Mouse (Mus musculus) forebrain, embryonic 11.5 days (tissue): ENCODE results near the gene D5Ertd579e. TPM values are rescaled to one million over a fixed set of nuclear protein-coding genes. Genes with fewer than 3 reads are reported as not detected.

Experiments used
- ATAC-seq: fragments of 200-750 bp; cut with Nextera tagmentation; replicated peaks from 2 replicates; pipeline ENCODE4 v1.8.0; 2017; ENCODE audit warnings: moderate TSS enrichment; ENCODE audit not compliant: low FRiP score
- DNase-seq: peaks from one replicate; pipeline ENCODE4 v3.0.0-alpha.2; 2017; ENCODE audit warnings: low spot score
- H3K27ac ChIP-seq: fragments of 300-500 bp; sonication (generic); 2 replicates; pipeline ENCODE4 v1.5.1; 2014; ENCODE audit warnings: low read depth, low read length
- H3K27me3 ChIP-seq: fragments of 300-500 bp; sonication (generic); 2 replicates; pipeline ENCODE4 v1.6.1; 2014; ENCODE audit warnings: mild to moderate bottlenecking, low read length, mixed read lengths; ENCODE audit not compliant: control insufficient read depth, insufficient read depth
- H3K36me3 ChIP-seq: fragments of 300-500 bp; sonication (generic); 2 replicates; pipeline ENCODE4 v1.6.1; 2014; ENCODE audit warnings: mild to moderate bottlenecking, low read length, moderate library complexity, mixed read lengths; ENCODE audit not compliant: control insufficient read depth, insufficient read depth
- H3K4me1 ChIP-seq: fragments of 300-500 bp; sonication (generic); replicated peaks from 2 replicates; pipeline ENCODE4 v1.6.1; 2014; ENCODE audit warnings: low read length, mixed read lengths; ENCODE audit not compliant: control insufficient read depth, insufficient read depth
- H3K4me2 ChIP-seq: fragments of 300-500 bp; sonication (generic); 2 replicates; pipeline ENCODE4 v1.6.1; 2014; ENCODE audit warnings: low read depth, mild to moderate bottlenecking, low read length, moderate library complexity, mixed read lengths; ENCODE audit not compliant: severe bottlenecking
- H3K4me3 ChIP-seq: fragments of 300-500 bp; sonication (generic); 2 replicates; pipeline ENCODE4 v1.5.1; 2014; ENCODE audit warnings: low read depth, low read length
- H3K9ac ChIP-seq: fragments of 300-500 bp; sonication (generic); 2 replicates; pipeline ENCODE4 v1.6.1; 2014; ENCODE audit warnings: low read length
- H3K9me3 ChIP-seq: fragments of 300-500 bp; sonication (generic); 2 replicates; pipeline ENCODE4 v1.6.1; 2016; ENCODE audit warnings: low read length, mixed read lengths; ENCODE audit not compliant: control insufficient read depth
- WGBS: fragments of 180-500 bp; shearing (Covaris S2); extraction: QIAGEN DNeasy Blood & Tissue Kit; methylation state at CpG from one replicate; pipeline ENCODE4 v1.1.7; 2014; 5-methylcytosine and 5-hydroxymethylcytosine counted together
- polyA plus RNA-seq: library from polyadenylated mRNA; unstranded; fragments of >200 nt; fragmentation: Nextera tagmentation; extraction: Ambion mirVana; gene quantifications from 2 replicates; pipeline ENCODE4 v1.2.1, GENCODE M21; 2014

The D5Ertd579e gene
- polyA plus RNA-seq, 1 experiment from 2014 or later, result 41.9 TPM

GRCm38 (mm10) chr5:36554496-36554895 lies 141.3 kb downstream of the D5Ertd579e start:
- Histone ChIP-seq H3K4me2 (no peak overlapping the region), H3K9me3 (no peaks in the 10 kb centered on the region), H3K4me1 (no peaks in the 10 kb centered on the region), H3K9ac (no peak overlapping the region), H3K4me3 (no peak overlapping the region), H3K36me3 (no peaks in the 10 kb centered on the region), H3K27me3 (no peaks in the 10 kb centered on the region), H3K27ac (no peak overlapping the region)
- ATAC-seq (no peak), DNase-seq (no peak)
- 78% methylated on average over 5 of the region's 5 CpGs for WGBS

- H3K4me2 ChIP-seq, result no peak overlapping the region
- H3K27me3 ChIP-seq, result no peaks in the 10 kb centered on the region
- DNase-seq (no peak), ATAC-seq (no peak)
- WGBS, result 90% methylated on average over 4 of the region's 4 CpGs
- no peak overlapping the region for H3K4me3 ChIP-seq
- no peaks in the 10 kb centered on the region for H3K9me3 ChIP-seq
- H3K36me3 ChIP-seq, result no peaks in the 10 kb centered on the region
- H3K4me1 ChIP-seq, result no peaks in the 10 kb centered on the region
- no peak overlapping the region for H3K27ac ChIP-seq
- H3K9ac ChIP-seq, result no peak overlapping the region
Measured at GRCm38 (mm10) chr5:36553886-36554285, 141.9 kb downstream of the D5Ertd579e start.

- H3K36me3 ChIP-seq, result no peaks in the 10 kb centered on the region
- no peak overlapping the region for H3K9ac ChIP-seq
Measured at GRCm38 (mm10) chr5:36553056-36553606, 142.7 kb downstream of the D5Ertd579e start.

GRCm38 (mm10) chr5:36552391-36552790 lies 143.4 kb downstream of the D5Ertd579e start:
- no peak for ATAC-seq
- H3K9ac ChIP-seq, result no peak overlapping the region
- 93% methylated on average over 4 of the region's 4 CpGs for WGBS

More at GRCm38 (mm10) chr5:36553056-36553606, 142.7 kb downstream of the D5Ertd579e start:
- 79% methylated on average over 2 of the region's 2 CpGs for WGBS
- no peaks in the 10 kb centered on the region for H3K4me1 ChIP-seq
- no peak for ATAC-seq
- no peak overlapping the region for H3K4me3 ChIP-seq
- H3K4me2 ChIP-seq, result no peak overlapping the region
- no peak overlapping the region for H3K27ac ChIP-seq
- no peaks in the 10 kb centered on the region for H3K9me3 ChIP-seq
- H3K27me3 ChIP-seq, result no peaks in the 10 kb centered on the region
- DNase-seq, result no peak

More at GRCm38 (mm10) chr5:36552391-36552790, 143.4 kb downstream of the D5Ertd579e start:
- Histone ChIP-seq H3K27me3 (no peaks in the 10 kb centered on the region), H3K27ac (no peak overlapping the region), H3K9me3 (no peaks in the 10 kb centered on the region), H3K36me3 (no peaks in the 10 kb centered on the region), H3K4me3 (no peak overlapping the region), H3K4me1 (no peaks in the 10 kb centered on the region), H3K4me2 (no peak overlapping the region)
- DNase-seq, result no peak

Other genes starting within 250 kb of the D5Ertd579e start
- gene Grpel1, start 231.0 kb downstream of the D5Ertd579e start, polyA plus RNA-seq, result 51.7 and 55.2 TPM in 2 replicates
- gene Tada2b, start 211.7 kb downstream of the D5Ertd579e start, polyA plus RNA-seq, result 3.2 and 3.5 TPM in 2 replicates
- 3.9 and 4.2 TPM in 2 replicates for gene Ccdc96, start 211.4 kb downstream of the D5Ertd579e start, polyA plus RNA-seq
- 48.3 and 50.8 TPM in 2 replicates for gene Tbc1d14, start 102.7 kb downstream of the D5Ertd579e start, polyA plus RNA-seq
- 22.9 and 25.6 TPM in 2 replicates for gene Bloc1s4, start 52.6 kb upstream of the D5Ertd579e start, polyA plus RNA-seq
- gene Mrfap1, start 100.7 kb upstream of the D5Ertd579e start, polyA plus RNA-seq, result 563 and 565 TPM in 2 replicates
- gene Man2b2, start 134.6 kb upstream of the D5Ertd579e start, polyA plus RNA-seq, result 10.2 and 12.2 TPM in 2 replicates
- gene Ppp2r2c, start 172.5 kb upstream of the D5Ertd579e start, polyA plus RNA-seq, result 1.0 and 1.4 TPM in 2 replicates